Mouse (Mus musculus) left cerebral cortex, adult 9 months (tissue): ENCODE results near the gene Wfdc1.

Experiments used
- DNase-seq, 2 experiments: peaks; one replicate each; pipeline ENCODE4 v3.0.0; 2022; ENCODE audit warnings: low spot score in 2 of 2

Wfdc1 gene

DNA sequence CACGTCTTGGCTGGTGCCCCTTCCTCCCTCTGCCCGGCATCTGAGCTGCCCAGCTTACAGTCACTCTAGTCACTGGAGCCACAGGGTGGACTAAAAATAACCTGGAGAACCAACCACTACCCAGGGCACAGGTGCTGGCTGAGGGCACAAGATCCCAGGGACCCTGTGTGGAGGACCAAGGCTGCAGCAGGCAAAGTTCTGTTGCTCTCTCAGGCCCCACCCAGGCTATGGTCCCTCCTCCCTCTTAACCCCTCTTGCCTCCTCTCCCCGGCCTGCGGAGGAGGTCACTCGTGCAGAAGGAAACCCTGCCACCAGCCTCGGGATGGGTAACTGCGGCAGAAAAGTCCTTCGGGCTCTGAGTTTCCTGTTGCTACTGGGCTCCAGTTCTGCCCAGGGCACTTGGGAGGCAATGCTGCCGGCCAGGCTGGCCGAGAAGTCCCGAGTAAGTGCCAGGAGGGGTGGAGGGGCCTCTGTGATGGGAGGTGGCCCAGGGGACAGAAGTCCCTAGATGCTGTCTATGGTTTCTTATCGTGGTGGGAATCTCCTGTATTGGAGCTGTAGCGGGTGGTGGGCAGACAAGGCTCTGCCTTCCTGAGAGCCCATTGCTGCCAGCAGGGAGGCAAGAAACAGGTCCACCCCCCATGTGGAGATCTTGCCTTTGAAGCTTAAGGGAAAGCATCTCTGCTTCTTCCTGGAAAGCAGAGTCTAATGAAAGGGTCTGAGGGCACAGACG, at the start of gene Wfdc1:
Gene Wfdc1 (plus strand): TSS at position 147 of the 733 bp plus-strand sequence.
- DNase-seq, result no peak

DNA sequence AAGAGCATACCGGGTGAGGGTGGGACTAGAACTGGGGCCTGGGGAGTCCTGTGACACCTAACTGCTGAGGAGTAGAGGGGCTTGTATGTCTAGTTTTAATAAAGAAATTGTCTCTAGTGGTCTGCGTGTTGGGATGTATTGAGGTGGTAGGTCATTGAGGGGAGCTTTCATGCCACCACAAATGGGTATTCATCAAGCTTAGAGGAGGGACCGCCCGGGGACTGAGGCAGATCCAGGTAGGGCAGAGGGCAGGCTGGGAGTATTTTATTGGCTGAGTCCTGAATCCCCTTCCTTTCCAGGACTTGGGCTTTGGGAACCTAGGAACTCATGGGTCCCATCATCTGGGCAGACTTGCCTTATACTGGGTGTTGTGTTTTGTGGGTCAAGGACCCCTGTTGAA, 49.4 kb upstream of the Wfdc1 start:
- no peak for DNase-seq

DNA sequence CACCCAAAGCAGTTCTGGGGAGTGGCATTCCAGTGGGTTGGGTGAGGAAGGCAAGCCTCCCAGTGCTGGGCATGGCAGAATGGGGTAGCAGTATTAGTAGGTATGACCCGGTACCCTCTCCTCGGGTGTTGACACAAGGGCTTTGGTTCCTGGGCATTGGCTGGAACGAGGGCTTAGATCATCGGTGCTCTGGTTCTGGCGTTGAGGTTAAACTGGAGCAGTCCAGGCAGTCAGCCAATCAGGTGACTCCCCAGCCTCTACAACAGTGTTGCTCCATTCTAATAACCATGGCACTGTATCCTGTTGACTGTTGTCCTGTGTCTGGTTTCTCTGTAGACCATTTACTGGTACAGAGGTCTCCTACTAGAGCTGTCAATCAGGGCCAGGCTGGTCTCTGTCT, 48.6 kb upstream of the Wfdc1 start:
- DNase-seq, result no peak

- DNase-seq, result no peak
These were observed 47.3 kb upstream of the Wfdc1 start for GRCm38 (mm10) chr8:119618887-119619286.

- DNase-seq, result no peak
These were observed 45.9 kb upstream of the Wfdc1 start for GRCm38 (mm10) chr8:119620116-119620840.

- DNase-seq, result no peak
These were observed 45.2 kb upstream of the Wfdc1 start for GRCm38 (mm10) chr8:119620848-119621465.

DNA sequence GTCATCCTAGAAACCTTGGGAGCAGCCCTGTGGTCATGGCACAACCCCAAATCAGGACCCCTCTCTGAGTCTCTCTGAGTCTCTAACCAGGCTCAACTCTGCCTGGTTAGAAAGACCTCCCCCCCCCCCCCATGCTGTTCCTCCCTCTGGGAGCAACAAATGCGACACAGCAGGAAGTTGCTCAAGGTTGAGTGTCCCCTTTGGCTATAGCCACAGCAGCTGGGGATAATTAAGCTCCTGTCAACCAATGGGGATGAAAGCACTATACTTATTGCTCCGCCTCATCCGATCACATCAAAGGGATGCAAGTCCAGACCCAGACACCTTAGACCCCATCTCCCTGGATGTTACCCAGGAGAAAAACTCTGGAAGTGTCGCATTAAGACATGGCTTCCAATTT, 43.6 kb upstream of the Wfdc1 start:
- DNase-seq, result no peak

GRCm38 (mm10) chr8:119623061-119623460, 43.1 kb upstream of the Wfdc1 start:
- DNase-seq, result no peak

- no peak for DNase-seq
These were observed 42.4 kb upstream of the Wfdc1 start for GRCm38 (mm10) chr8:119623744-119624143.

- no peak for DNase-seq
These were observed 41.2 kb upstream of the Wfdc1 start for GRCm38 (mm10) chr8:119624916-119625315.

GRCm38 (mm10) chr8:119625788-119626187, 40.4 kb upstream of the Wfdc1 start:
- DNase-seq, result no peak

- DNase-seq, result no peak
These were observed 39.0 kb upstream of the Wfdc1 start for GRCm38 (mm10) chr8:119627199-119627598.

- no peak for DNase-seq
These were observed 38.4 kb upstream of the Wfdc1 start for GRCm38 (mm10) chr8:119627613-119628359.

DNA sequence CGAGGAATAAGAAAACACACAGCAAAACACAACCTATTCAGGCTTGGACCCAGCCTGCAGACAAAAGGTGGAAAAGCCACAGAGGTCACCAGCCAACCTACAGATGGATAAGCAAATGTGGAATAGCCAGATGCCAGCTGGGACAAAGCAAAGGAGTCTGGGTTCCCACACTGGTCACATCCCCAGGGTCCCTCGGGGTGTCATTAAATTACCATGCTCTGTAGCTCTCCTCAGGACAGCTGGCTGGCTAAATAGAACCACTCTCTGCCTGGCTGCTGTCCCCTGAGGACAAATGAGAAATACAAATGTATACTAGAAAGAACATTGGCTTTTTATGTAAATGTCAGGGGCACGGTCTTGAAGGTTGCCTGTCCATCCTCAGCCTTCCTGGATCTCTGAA, 35.3 kb upstream of the Wfdc1 start:
- no peak for DNase-seq

GRCm38 (mm10) chr8:119632246-119632645, 33.9 kb upstream of the Wfdc1 start:
- no peak for DNase-seq

GRCm38 (mm10) chr8:119632909-119633308, 33.3 kb upstream of the Wfdc1 start:
- no peak for DNase-seq

- no peak for DNase-seq
These were observed 31.4 kb upstream of the Wfdc1 start for GRCm38 (mm10) chr8:119634616-119635336.

GRCm38 (mm10) chr8:119635378-119635777, 30.8 kb upstream of the Wfdc1 start, which contains the start of gene Kcng4:
Gene Kcng4, minus strand, starts transcription at chr8:119635680.
- no peak for DNase-seq

DNA sequence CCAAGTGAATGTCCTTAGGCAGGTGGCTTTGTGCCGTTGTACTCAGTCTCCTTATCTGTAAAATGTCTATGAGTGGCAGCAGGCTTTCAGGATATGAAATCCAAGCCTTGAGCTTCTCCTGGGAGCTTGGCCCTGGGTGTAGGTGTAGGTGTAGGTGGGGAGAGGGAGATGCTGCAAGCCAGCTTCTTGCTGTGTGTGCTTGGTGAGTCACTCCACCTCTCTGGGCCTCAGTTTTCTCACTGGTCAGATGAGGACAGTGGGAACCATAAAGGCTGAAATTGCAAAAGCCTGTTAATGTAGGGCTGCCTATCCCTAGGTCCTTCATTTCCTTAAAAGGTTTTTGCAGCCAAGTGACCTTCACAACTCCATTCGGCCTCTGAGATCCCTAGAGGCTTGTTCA, 30.2 kb upstream of the Wfdc1 start:
- DNase-seq, result no peak

DNA sequence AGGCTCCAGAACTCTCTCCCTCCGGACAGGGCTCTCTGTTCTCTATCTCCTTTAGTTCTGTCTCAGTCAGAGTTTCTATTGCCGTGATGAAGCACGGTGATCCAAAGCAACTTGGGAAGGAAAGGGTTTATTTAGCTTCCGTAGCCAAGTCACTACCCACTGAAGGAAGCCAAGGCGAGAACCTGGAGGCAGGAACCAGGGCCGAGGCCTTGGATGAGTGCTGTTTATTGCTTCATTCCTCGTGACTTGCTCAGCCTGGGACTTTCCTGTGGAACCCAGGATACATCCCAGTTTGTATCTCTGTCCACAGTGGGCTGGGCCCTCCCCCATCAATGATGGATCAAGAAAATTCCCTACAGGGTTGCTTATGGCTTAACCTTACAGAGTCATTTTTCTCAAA, 29.4 kb upstream of the Wfdc1 start:
- no peak for DNase-seq

GRCm38 (mm10) chr8:119637381-119637780, 28.8 kb upstream of the Wfdc1 start:
- no peak for DNase-seq
